Mouse (Mus musculus) spleen, adult 2 months (tissue): ENCODE measurements at regions not wholly inside any gene's neighbourhood (a gene's known extent, or its start where the extent isn't known, plus 50 kb on each side); places are given as distances from the start of the nearest gene placed in this dataset.
"Not testable (repeated sequence)": the region's sequence is repeated elsewhere in the genome, so short reads cannot be mapped to it uniquely, and the experiment has no call there.

Experiments used
- CTCF ChIP-seq: fragments of 200-500 bp; IDR thresholded peaks from 2 replicates; pipeline ENCODE4 v1.5.1; 2011; ENCODE audit warnings: mild to moderate bottlenecking, inconsistent platforms; ENCODE audit not compliant: insufficient read depth, insufficient read length, insufficient replicate concordance; ENCODE audit errors: extremely low read depth
- POLR2A ChIP-seq: fragments of 200-500 bp; IDR thresholded peaks from 2 replicates; pipeline ENCODE4 v1.6.1; 2011; ENCODE audit warnings: low read depth, low read length, inconsistent platforms

- TF ChIP-seq POLR2A, CTCF: not testable (repeated sequence)
Measured at GRCm38 (mm10) chr12:115446247-115446646, 601.3 kb upstream of the Zfp386 start.
